Mouse (Mus musculus): ENCODE results near the gene Atg2a. TPM values are rescaled to one million over a fixed set of nuclear protein-coding genes. Genes with fewer than 3 reads are reported as not detected.

Gene Atg2a
- polyA plus RNA-seq, 1 experiment from 2014 or later = 10.3 TPM

GRCm38 (mm10) chr19:6262839-6263433 lies 21.5 kb downstream of the Atg2a start:
- H3K4me2 ChIP-seq (ENCODE audit: low read depth, low read length) = no peak overlapping the region
- no peaks in the 10 kb centered on the region for H3K27me3 ChIP-seq (ENCODE audit: control insufficient read depth, insufficient read depth, low read depth, low read length)
- 73% methylated on average over 8 of the region's 8 CpGs for WGBS
- H3K4me3 ChIP-seq (ENCODE audit: low read length) = no peak overlapping the region
- no peak overlapping the region for H3K9ac ChIP-seq (ENCODE audit: low read length)
- H3K4me1 ChIP-seq (replicated peaks; ENCODE audit: control insufficient read depth, insufficient read depth, low read length) = peaks cover under 1% of the 10 kb centered on the region; the same call in 1 of the 2 replicates
- no peaks in the 10 kb centered on the region; the same call in 1 of the 2 replicates for H3K9me3 ChIP-seq (ENCODE audit: control insufficient read depth, low read length)
- H3K36me3 ChIP-seq (ENCODE audit: control insufficient read depth, insufficient read depth, low read length) = peaks cover 22% of the 10 kb centered on the region
- ATAC-seq (ENCODE audit: low read depth) = no peak
- H3K27ac ChIP-seq (ENCODE audit: low read length) = no peak overlapping the region

GRCm38 (mm10) chr19:6264200-6264599 lies 22.7 kb downstream of the Atg2a start:
- Histone ChIP-seq H3K36me3 (ENCODE audit: control insufficient read depth, insufficient read depth, low read length) (peaks cover 14% of the 10 kb centered on the region), H3K4me1 (replicated peaks; ENCODE audit: control insufficient read depth, insufficient read depth, low read length) (peaks cover 6% of the 10 kb centered on the region), H3K27me3 (ENCODE audit: control insufficient read depth, insufficient read depth, low read depth, low read length) (no peaks in the 10 kb centered on the region), H3K9ac (ENCODE audit: low read length) (0 out of 2 replicates have a peak overlapping the region, but pooled peaks have one; percentile 19), H3K9me3 (ENCODE audit: control insufficient read depth, low read length) (no peaks in the 10 kb centered on the region; the same call in 1 of the 2 replicates), H3K27ac (ENCODE audit: low read length) (no peak overlapping the region), H3K4me3 (ENCODE audit: low read length) (no peak overlapping the region), H3K4me2 (ENCODE audit: low read depth, low read length) (no peak overlapping the region)
- 77% methylated on average over 9 of the region's 9 CpGs for WGBS
- ATAC-seq (ENCODE audit: low read depth) = no peak

GRCm38 (mm10) chr19:6264945-6265344 lies 23.5 kb downstream of the Atg2a start:
- Histone ChIP-seq H3K4me1 (replicated peaks; ENCODE audit: control insufficient read depth, insufficient read depth, low read length) (peaks cover 6% of the 10 kb centered on the region), H3K27me3 (ENCODE audit: control insufficient read depth, insufficient read depth, low read depth, low read length) (no peaks in the 10 kb centered on the region), H3K4me2 (ENCODE audit: low read depth, low read length) (no peak overlapping the region), H3K36me3 (ENCODE audit: control insufficient read depth, insufficient read depth, low read length) (peaks cover 14% of the 10 kb centered on the region), H3K27ac (ENCODE audit: low read length) (no peak overlapping the region), H3K4me3 (ENCODE audit: low read length) (no peak overlapping the region), H3K9ac (ENCODE audit: low read length) (no peak overlapping the region), H3K9me3 (ENCODE audit: control insufficient read depth, low read length) (no peaks in the 10 kb centered on the region; the same call in 1 of the 2 replicates)
- ATAC-seq (ENCODE audit: low read depth) = no peak
- WGBS = 79% methylated on average over 8 of the region's 8 CpGs

- no peaks in the 10 kb centered on the region; the same call in 1 of the 2 replicates for H3K9me3 ChIP-seq (ENCODE audit: control insufficient read depth, low read length)
- peaks cover 6% of the 10 kb centered on the region for H3K4me1 ChIP-seq (replicated peaks; ENCODE audit: control insufficient read depth, insufficient read depth, low read length)
- H3K9ac ChIP-seq (ENCODE audit: low read length) = no peak overlapping the region
- WGBS = 59% methylated on average over 6 of the region's 6 CpGs
- no peak overlapping the region for H3K4me3 ChIP-seq (ENCODE audit: low read length)
- H3K27ac ChIP-seq (ENCODE audit: low read length) = no peak overlapping the region
- H3K36me3 ChIP-seq (ENCODE audit: control insufficient read depth, insufficient read depth, low read length) = peaks cover 10% of the 10 kb centered on the region
- no peak for ATAC-seq (ENCODE audit: low read depth)
- no peaks in the 10 kb centered on the region for H3K27me3 ChIP-seq (ENCODE audit: control insufficient read depth, insufficient read depth, low read depth, low read length)
- no peak overlapping the region for H3K4me2 ChIP-seq (ENCODE audit: low read depth, low read length)
Measured at GRCm38 (mm10) chr19:6265727-6266182, 24.3 kb downstream of the Atg2a start.

GRCm38 (mm10) chr19:6267306-6268169 lies 26.1 kb downstream of the Atg2a start:
- H3K4me2 ChIP-seq (ENCODE audit: low read depth, low read length) = no peak overlapping the region
- no peak overlapping the region; the same call in 1 of the 2 replicates for H3K9ac ChIP-seq (ENCODE audit: low read length)
- peaks cover 6% of the 10 kb centered on the region for H3K4me1 ChIP-seq (replicated peaks; ENCODE audit: control insufficient read depth, insufficient read depth, low read length)
- peak; percentile 15; the same call in 1 of the 2 replicates for ATAC-seq (ENCODE audit: low read depth)
- WGBS = 45% methylated on average over 11 of the region's 11 CpGs
- H3K27ac ChIP-seq (ENCODE audit: low read length) = no peak overlapping the region
- no peak overlapping the region for H3K4me3 ChIP-seq (ENCODE audit: low read length)
- no peaks in the 10 kb centered on the region for H3K36me3 ChIP-seq (ENCODE audit: control insufficient read depth, insufficient read depth, low read length)
- no peaks in the 10 kb centered on the region for H3K27me3 ChIP-seq (ENCODE audit: control insufficient read depth, insufficient read depth, low read depth, low read length)
- H3K9me3 ChIP-seq (ENCODE audit: control insufficient read depth, low read length) = no peaks in the 10 kb centered on the region

- Histone ChIP-seq H3K9ac (ENCODE audit: low read length) (no peak overlapping the region), H3K4me2 (ENCODE audit: low read depth, low read length) (no peak overlapping the region), H3K4me1 (replicated peaks; ENCODE audit: control insufficient read depth, insufficient read depth, low read length) (peaks cover 6% of the 10 kb centered on the region), H3K27ac (ENCODE audit: low read length) (no peak overlapping the region), H3K27me3 (ENCODE audit: control insufficient read depth, insufficient read depth, low read depth, low read length) (no peaks in the 10 kb centered on the region), H3K36me3 (ENCODE audit: control insufficient read depth, insufficient read depth, low read length) (no peaks in the 10 kb centered on the region), H3K4me3 (ENCODE audit: low read length) (no peak overlapping the region), H3K9me3 (ENCODE audit: control insufficient read depth, low read length) (no peaks in the 10 kb centered on the region)
- ATAC-seq (ENCODE audit: low read depth) = peak; percentile 80
- 13% methylated on average over 8 of the region's 8 CpGs for WGBS
Measured at GRCm38 (mm10) chr19:6268170-6268528, 26.7 kb downstream of the Atg2a start.

GRCm38 (mm10) chr19:6268670-6269132 lies 27.2 kb downstream of the Atg2a start:
- Histone ChIP-seq H3K9me3 (ENCODE audit: control insufficient read depth, low read length) (no peaks in the 10 kb centered on the region), H3K27me3 (ENCODE audit: control insufficient read depth, insufficient read depth, low read depth, low read length) (no peaks in the 10 kb centered on the region), H3K36me3 (ENCODE audit: control insufficient read depth, insufficient read depth, low read length) (no peaks in the 10 kb centered on the region), H3K27ac (ENCODE audit: low read length) (no peak overlapping the region), H3K9ac (ENCODE audit: low read length) (no peak overlapping the region), H3K4me1 (replicated peaks; ENCODE audit: control insufficient read depth, insufficient read depth, low read length) (peaks cover 6% of the 10 kb centered on the region), H3K4me3 (ENCODE audit: low read length) (no peak overlapping the region), H3K4me2 (ENCODE audit: low read depth, low read length) (no peak overlapping the region)
- 72% methylated on average over 7 of the region's 7 CpGs for WGBS
- ATAC-seq (ENCODE audit: low read depth) = peak; percentile 30; the same call in 1 of the 2 replicates

GRCm38 (mm10) chr19:6269798-6270475 lies 28.5 kb downstream of the Atg2a start:
- Histone ChIP-seq H3K4me1 (replicated peaks; ENCODE audit: control insufficient read depth, insufficient read depth, low read length) (peaks cover 6% of the 10 kb centered on the region), H3K4me2 (ENCODE audit: low read depth, low read length) (no peak overlapping the region), H3K36me3 (ENCODE audit: control insufficient read depth, insufficient read depth, low read length) (no peaks in the 10 kb centered on the region), H3K9ac (ENCODE audit: low read length) (no peak overlapping the region), H3K4me3 (ENCODE audit: low read length) (no peak overlapping the region), H3K27me3 (ENCODE audit: control insufficient read depth, insufficient read depth, low read depth, low read length) (no peaks in the 10 kb centered on the region), H3K27ac (ENCODE audit: low read length) (no peak overlapping the region), H3K9me3 (ENCODE audit: control insufficient read depth, low read length) (no peaks in the 10 kb centered on the region)
- no peak for ATAC-seq (ENCODE audit: low read depth)
- WGBS = 88% methylated on average over 8 of the region's 8 CpGs

GRCm38 (mm10) chr19:6270661-6271060 lies 29.2 kb downstream of the Atg2a start:
- Histone ChIP-seq H3K27me3 (ENCODE audit: control insufficient read depth, insufficient read depth, low read depth, low read length) (no peaks in the 10 kb centered on the region), H3K4me3 (ENCODE audit: low read length) (no peak overlapping the region), H3K9me3 (ENCODE audit: control insufficient read depth, low read length) (no peaks in the 10 kb centered on the region), H3K4me1 (replicated peaks; ENCODE audit: control insufficient read depth, insufficient read depth, low read length) (peaks cover 10% of the 10 kb centered on the region), H3K9ac (ENCODE audit: low read length) (no peak overlapping the region), H3K4me2 (ENCODE audit: low read depth, low read length) (no peak overlapping the region), H3K27ac (ENCODE audit: low read length) (no peak overlapping the region), H3K36me3 (ENCODE audit: control insufficient read depth, insufficient read depth, low read length) (no peaks in the 10 kb centered on the region)
- no peak for ATAC-seq (ENCODE audit: low read depth)
- WGBS = 50% methylated on average over 9 of the region's 9 CpGs

Measured in lung, embryonic 16.5 days (tissue).